ENCODE assay signal across 10 mouse cellular contexts in the genomic region with DNA sequence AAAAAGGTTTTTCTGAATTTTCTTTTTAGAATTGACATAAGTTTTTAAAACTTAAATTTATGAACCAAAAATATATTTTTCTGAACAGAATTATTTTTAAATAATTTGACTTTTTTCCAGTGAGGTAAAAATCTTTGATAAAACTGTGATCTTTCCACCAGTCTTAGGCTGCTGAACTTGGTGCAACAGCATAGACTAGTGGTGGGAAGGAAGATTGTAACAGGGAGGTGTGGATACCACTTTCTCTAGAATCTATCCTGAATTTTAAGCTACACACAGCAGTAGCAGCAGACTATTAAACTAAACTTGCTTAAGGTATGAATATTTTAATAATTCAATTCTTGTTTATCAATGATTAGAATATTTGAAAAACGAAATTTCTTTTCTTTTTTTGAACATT.
DNase-seq lines count a peak whose midpoint lies in the region; ATAC-seq and TF ChIP-seq lines count a peak whose summit lies in the region.
"Had no signal": no experiment of that assay in that cellular context is flagged by ENCODE, and none has a peak within 500 bp of the region (broad histone marks: within the 10 kb centered on the region; RNA-seq: fewer than 3 reads in every experiment).

No protein-coding gene starts in this region.

- H3K4me3 ChIP-seq in gastrocnemius, adult 2 months = no peak overlapping the region
- H3K4me3 ChIP-seq in neural tube, embryonic 11.5 days (ENCODE audit: low read depth, low read length) = no peak overlapping the region
- H3K4me3 ChIP-seq: lung, embryonic 15.5 days had no signal

- intact Hi-C loops in gastrocnemius, adult 2 months (cut with DNase I) = no loop called here

- H3K27ac ChIP-seq in gastrocnemius, adult 2 months = no peak overlapping the region
- no peak overlapping the region for H3K27ac ChIP-seq in neural tube, embryonic 11.5 days (ENCODE audit: low read depth, low read length)
- H3K27ac ChIP-seq: lung, embryonic 15.5 days had no signal

- no peaks in the 10 kb centered on the region for H3K36me3 ChIP-seq in neural tube, embryonic 11.5 days (ENCODE audit: control insufficient read depth, insufficient read depth, low read length)
- H3K36me3 ChIP-seq: lung, embryonic 15.5 days had no signal

- H3K4me2 ChIP-seq in neural tube, embryonic 11.5 days (ENCODE audit: low read depth) = no peak overlapping the region
- H3K4me2 ChIP-seq: lung, embryonic 15.5 days had no signal

- no peak overlapping the region for H3K9ac ChIP-seq in neural tube, embryonic 11.5 days (ENCODE audit: low read length)
- H3K9ac ChIP-seq: lung, embryonic 15.5 days had no signal

- no peak for DNase-seq in gastrocnemius, adult 2 months
- no peak for DNase-seq in gastrocnemius, adult 18-20 months (ENCODE audit: low spot score)
- peak; percentile 11 for DNase-seq in neural tube, embryonic 11.5 days (ENCODE audit: low spot score)
- no peak for DNase-seq in neural tube, embryonic 10.5 days (ENCODE audit: extremely low spot score, low spot score)
- peak; percentile 17 for DNase-seq in forelimb bud, embryonic 11.5 days (ENCODE audit: low read depth, low spot score)
- DNase-seq in retina, embryonic 14.5 days (ENCODE audit: low spot score) = peak; percentile 62
- no peak for DNase-seq in thymus, postnatal 4 days
- DNase-seq: heart, adult 11 months had no signal

- 27% methylated on average over 1 of the region's 1 CpGs for WGBS in neural tube, embryonic 11.5 days

- no peaks in the 10 kb centered on the region for H3K27me3 ChIP-seq in neural tube, embryonic 11.5 days (ENCODE audit: control insufficient read depth, insufficient read depth, low read length)
- H3K27me3 ChIP-seq: lung, embryonic 15.5 days had no signal

- peak; percentile 61 for TF ChIP-seq CTCF in gastrocnemius, adult 2 months (IDR thresholded peaks at IDR 0.05)

- H3K4me1 ChIP-seq in neural tube, embryonic 11.5 days (ENCODE audit: control insufficient read depth, insufficient read depth, low read length) = no peaks in the 10 kb centered on the region
- H3K4me1 ChIP-seq: lung, embryonic 15.5 days had no signal

- no peaks in the 10 kb centered on the region for H3K9me3 ChIP-seq in neural tube, embryonic 11.5 days (ENCODE audit: control insufficient read depth, low read length)
- H3K9me3 ChIP-seq: lung, embryonic 15.5 days had no signal

- peak; percentile 91 for ATAC-seq in neural tube, embryonic 11.5 days (ENCODE audit: insufficient read depth, low FRiP score, low TSS enrichment)
- ATAC-seq in erythroid progenitor cell, adult 5-6 weeks (replicated peaks; ENCODE audit: low FRiP score, poor library complexity, severe bottlenecking) = no peak

Comparison
In these comparisons a context has a peak if more than half of its experiments do, and no peak if none do; other contexts are left out.
1. DNase-seq: peak in neural tube, embryonic 11.5 days (single experiment), forelimb bud, embryonic 11.5 days (single experiment) and retina, embryonic 14.5 days (single experiment); none in gastrocnemius, adult 2 months (single experiment), gastrocnemius, adult 18-20 months (single experiment), neural tube, embryonic 10.5 days (single experiment) and thymus, postnatal 4 days (single experiment).